Mouse (Mus musculus) heart, postnatal 0 days (tissue): ENCODE data around the gene Rasgef1b. TPM values are rescaled to one million over a fixed set of nuclear protein-coding genes. Genes with fewer than 3 reads are reported as not detected.
A peak's percentile ranks its signal among the peaks of the same experiment; 100 is the strongest.

Experiments used
- ATAC-seq: fragments of 200-750 bp; cut with Nextera tagmentation; 2 replicates; pipeline ENCODE4 v1.8.0; 2017; ENCODE audit warnings: low read depth, moderate number of reproducible peaks, moderate library complexity; ENCODE audit not compliant: insufficient read depth
- DNase-seq: peaks from one replicate; pipeline ENCODE4 v3.0.0-alpha.2; 2016; ENCODE audit warnings: low spot score
- H3K27ac ChIP-seq: fragments of 300-500 bp; sonication (generic); 2 replicates; pipeline ENCODE4 v1.5.1; 2014; ENCODE audit warnings: low read depth, mild to moderate bottlenecking
- H3K27me3 ChIP-seq: fragments of 300-500 bp; sonication (generic); 2 replicates; pipeline ENCODE4 v1.6.1; 2014; ENCODE audit warnings: low read length, mixed read lengths; ENCODE audit not compliant: control insufficient read depth, insufficient read depth
- H3K36me3 ChIP-seq: fragments of 300-500 bp; sonication (generic); replicated peaks from 2 replicates; pipeline ENCODE4 v1.6.1; 2014; ENCODE audit warnings: low read length, mixed read lengths; ENCODE audit not compliant: control insufficient read depth, insufficient read depth
- H3K4me1 ChIP-seq: fragments of 300-500 bp; sonication (generic); 2 replicates; pipeline ENCODE4 v1.6.1; 2014; ENCODE audit warnings: antibody characterized with exemption; ENCODE audit not compliant: control insufficient read depth, insufficient read depth
- H3K4me2 ChIP-seq: fragments of 300-500 bp; sonication (generic); 2 replicates; pipeline ENCODE4 v1.6.1; 2014; ENCODE audit warnings: low read depth, mild to moderate bottlenecking, low read length, moderate library complexity
- H3K4me3 ChIP-seq: fragments of 300-500 bp; sonication (generic); 2 replicates; pipeline ENCODE4 v1.5.1; 2014; ENCODE audit warnings: low read depth, low read length
- H3K9ac ChIP-seq: fragments of 300-500 bp; sonication (generic); replicated peaks from 2 replicates; pipeline ENCODE4 v1.6.1; 2014; ENCODE audit warnings: low read depth, low read length, mixed read lengths
- H3K9me3 ChIP-seq: fragments of 300-500 bp; sonication (generic); replicated peaks from 2 replicates; pipeline ENCODE4 v1.6.1; 2016; ENCODE audit warnings: low read length; ENCODE audit not compliant: control insufficient read depth
- CTCF ChIP-seq: IDR thresholded peaks from 2 replicates; pipeline ENCODE4 v1.5.1; 2016; ENCODE audit warnings: antibody characterized with exemption, control low read depth, low read depth
- EP300 ChIP-seq: IDR thresholded peaks from 2 replicates; pipeline ENCODE4 v1.6.1; 2016; ENCODE audit warnings: antibody characterized with exemption, low read depth
- WGBS: fragments of 180-500 bp; shearing (Covaris S2); extraction: QIAGEN DNeasy Blood & Tissue Kit; methylation state at CpG from one replicate; pipeline ENCODE4 v1.1.7; 2014; 5-methylcytosine and 5-hydroxymethylcytosine counted together
- polyA plus RNA-seq: library from polyadenylated mRNA; unstranded; fragments of >200 nt; fragmentation: Nextera tagmentation; extraction: Ambion mirVana; gene quantifications from 2 replicates; pipeline ENCODE4 v1.2.1, GENCODE M21; 2015
- total RNA-seq: library from RNA; depleted of rRNA; stranded (reverse); fragments of >200 nt; gene quantifications from 2 replicates; pipeline ENCODE4 v1.2.3, GENCODE M21; 2014; ENCODE audit warnings: low replicate concordance

The Rasgef1b gene
- total and polyA plus RNA-seq, 2 experiments from 2014 or later, result 19.0 to 29.8 TPM

GRCm38 (mm10) chr5:99499404-99500089 is 229.3 kb downstream of the Rasgef1b start:
- no peak overlapping the region for H3K4me3 ChIP-seq
- ATAC-seq (no peak), DNase-seq (no peak)
- TF ChIP-seq CTCF (no peak), EP300 (no peak)
- H3K36me3 ChIP-seq, result no peaks in the 10 kb centered on the region
- no peaks in the 10 kb centered on the region for H3K4me1 ChIP-seq
- 52% methylated on average over 7 of the region's 7 CpGs for WGBS
- H3K27ac ChIP-seq, result no peak overlapping the region
- H3K4me2 ChIP-seq, result no peak overlapping the region
- no peaks in the 10 kb centered on the region for H3K9me3 ChIP-seq
- no peaks in the 10 kb centered on the region for H3K27me3 ChIP-seq
- H3K9ac ChIP-seq, result no peak overlapping the region

- Histone ChIP-seq H3K27ac (peak overlapping the region; percentile 25; the same call in 1 of the 2 replicates), H3K9ac (no peak overlapping the region), H3K36me3 (no peaks in the 10 kb centered on the region), H3K4me1 (no peaks in the 10 kb centered on the region), H3K27me3 (no peaks in the 10 kb centered on the region), H3K4me2 (no peak overlapping the region), H3K9me3 (no peaks in the 10 kb centered on the region), H3K4me3 (no peak overlapping the region)
- ATAC-seq (no peak), DNase-seq (no peak)
- TF ChIP-seq EP300 (no peak), CTCF (no peak)
- 58% methylated on average over 11 of the region's 11 CpGs for WGBS
Measured at GRCm38 (mm10) chr5:99497856-99498255, 231.0 kb downstream of the Rasgef1b start.

DNA sequence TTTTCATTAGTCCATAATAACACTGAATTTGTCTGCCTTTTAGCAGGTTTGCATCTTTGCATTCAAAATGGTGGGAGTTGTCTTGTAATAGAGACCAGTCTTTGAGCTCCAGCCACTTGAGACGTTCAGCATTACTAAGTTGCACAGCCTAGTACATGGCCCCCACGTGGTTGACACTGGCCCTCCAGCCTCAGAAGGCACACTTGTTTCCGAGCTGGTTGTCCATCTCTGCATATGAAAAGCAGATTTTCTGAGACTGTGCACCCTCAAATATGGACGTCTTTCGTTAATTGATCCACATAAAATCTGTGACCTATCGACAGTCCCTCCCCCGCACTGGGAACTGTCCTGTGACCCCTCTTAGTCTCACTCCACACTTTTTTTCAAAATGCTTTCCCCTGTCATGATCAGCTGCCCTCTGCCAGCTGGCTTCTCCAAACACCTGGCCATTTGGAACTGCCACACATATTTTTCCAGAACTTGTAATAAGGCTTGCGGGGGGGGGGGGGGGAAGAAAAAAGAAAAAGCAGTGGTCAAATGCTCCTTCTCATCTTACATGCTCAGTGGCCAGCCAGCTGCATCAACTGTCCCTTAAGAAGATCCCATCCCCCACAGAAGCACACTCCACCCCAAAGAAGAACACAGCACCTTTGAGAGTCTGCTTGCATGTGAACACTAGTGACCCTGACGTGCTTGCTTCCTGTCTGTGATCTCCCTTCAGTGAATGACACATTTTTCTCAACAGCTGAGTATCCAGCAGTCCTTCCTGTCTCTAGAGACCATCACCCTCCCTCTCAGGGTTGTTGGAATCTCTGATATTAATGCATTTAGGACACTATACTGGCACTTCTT is 231.7 kb downstream of the Rasgef1b start:
- H3K27ac ChIP-seq, result 0 out of 2 replicates have a peak overlapping the region, but pooled peaks have one; percentile 25
- no peaks in the 10 kb centered on the region for H3K27me3 ChIP-seq
- H3K9me3 ChIP-seq, result no peaks in the 10 kb centered on the region
- ATAC-seq, result no peak
- H3K4me2 ChIP-seq, result no peak overlapping the region
- H3K4me1 ChIP-seq, result no peaks in the 10 kb centered on the region
- no peak overlapping the region for H3K9ac ChIP-seq
- no peak for DNase-seq
- WGBS, result 69% methylated on average over 9 of the region's 9 CpGs
- H3K4me3 ChIP-seq, result no peak overlapping the region
- no peaks in the 10 kb centered on the region for H3K36me3 ChIP-seq
- TF ChIP-seq CTCF, result no peak
- no peak for TF ChIP-seq EP300

- no peaks in the 10 kb centered on the region for H3K27me3 ChIP-seq
- no peak for TF ChIP-seq EP300
- TF ChIP-seq CTCF, result no peak
- no peaks in the 10 kb centered on the region for H3K4me1 ChIP-seq
- H3K27ac ChIP-seq, result no peak overlapping the region
- WGBS, result 92% methylated on average over 1 of the region's 1 CpGs
- DNase-seq (no peak), ATAC-seq (no peak)
- no peak overlapping the region for H3K4me2 ChIP-seq
- H3K4me3 ChIP-seq, result no peak overlapping the region
- no peak overlapping the region for H3K9ac ChIP-seq
- H3K36me3 ChIP-seq, result no peaks in the 10 kb centered on the region
- H3K9me3 ChIP-seq, result no peaks in the 10 kb centered on the region
Measured at GRCm38 (mm10) chr5:99496157-99496453, 232.8 kb downstream of the Rasgef1b start.

- no peak overlapping the region for H3K4me2 ChIP-seq
- no peak overlapping the region for H3K9ac ChIP-seq
- no peak overlapping the region for H3K4me3 ChIP-seq
- 84% methylated on average over 10 of the region's 10 CpGs for WGBS
- no peaks in the 10 kb centered on the region for H3K36me3 ChIP-seq
- DNase-seq, result no peak
- H3K27me3 ChIP-seq, result no peaks in the 10 kb centered on the region
- no peaks in the 10 kb centered on the region for H3K9me3 ChIP-seq
- ATAC-seq, result no peak
- TF ChIP-seq EP300, result no peak
- no peak for TF ChIP-seq CTCF
- H3K4me1 ChIP-seq, result no peaks in the 10 kb centered on the region
- no peak overlapping the region for H3K27ac ChIP-seq
Measured at GRCm38 (mm10) chr5:99495354-99496156, 233.3 kb downstream of the Rasgef1b start.
